Mouse (Mus musculus) ovary, adult 18-20 months (tissue): Measurements from ENCODE around the gene Glg1.
"Not testable (repeated sequence)": the region's sequence is repeated elsewhere in the genome, so short reads cannot be mapped to it uniquely, and the experiment has no call there.

Source experiments
- DNase-seq: peaks from one replicate; pipeline ENCODE4 v3.0.0; 2022; ENCODE audit warnings: low spot score, mixed read lengths

Glg1 gene

DNA sequence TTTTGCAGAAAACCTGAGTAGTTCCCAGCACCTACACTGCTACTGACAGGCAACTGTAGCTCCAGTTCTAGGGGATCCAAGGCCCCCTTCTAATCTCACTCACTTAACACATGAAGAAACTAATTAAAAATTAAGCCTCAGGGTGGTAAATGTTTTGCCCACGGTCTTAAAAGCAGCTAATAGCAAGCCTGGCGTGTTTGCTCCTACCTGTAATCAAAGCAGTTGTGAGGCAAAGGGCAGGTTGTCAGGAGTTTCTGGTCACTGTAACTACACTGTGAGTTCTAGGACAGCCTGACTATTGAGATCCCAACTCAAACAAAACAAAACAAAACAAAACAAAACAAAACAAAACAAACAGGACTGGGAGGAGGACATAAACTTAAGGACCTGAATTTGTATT lies 8.9 kb downstream of the Glg1 start:
- DNase-seq = no peak

DNA sequence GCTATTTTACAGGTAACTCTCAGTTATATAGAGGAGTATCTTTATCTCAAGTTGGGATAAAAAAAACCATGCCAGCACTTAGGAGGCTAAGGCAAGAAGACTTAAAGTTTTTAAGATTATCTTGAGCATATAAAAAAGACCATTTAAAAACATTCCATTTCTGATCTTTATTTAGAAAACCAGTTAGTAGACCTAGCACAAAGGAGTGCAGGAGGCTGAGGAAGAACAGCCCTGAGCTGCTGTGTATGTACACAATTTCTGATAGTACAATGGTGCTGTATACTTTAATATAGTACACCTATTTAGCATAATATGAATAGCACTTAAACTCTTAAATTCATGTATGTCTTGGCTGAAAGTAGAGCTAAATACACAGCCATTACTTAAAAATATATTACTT lies 10.9 kb downstream of the Glg1 start:
- DNase-seq = no peak

DNA sequence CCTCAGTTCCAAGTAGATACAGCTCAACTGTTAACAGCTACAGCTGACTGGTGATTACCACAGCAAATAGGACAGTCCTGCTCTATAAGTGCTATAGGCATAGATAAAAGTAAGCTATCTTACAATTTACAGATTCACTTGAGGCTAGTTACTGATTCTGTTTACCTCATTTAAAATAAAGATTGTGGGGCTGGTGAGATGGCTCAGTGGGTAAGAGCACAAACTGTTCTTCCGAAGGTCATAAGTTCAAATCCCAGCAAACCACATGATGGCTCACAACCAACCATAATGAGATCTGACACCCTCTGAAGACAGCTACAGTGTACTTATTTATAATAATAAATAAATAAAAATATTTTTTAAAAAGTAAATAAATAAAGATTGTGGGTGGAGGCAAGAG lies 12.2 kb downstream of the Glg1 start:
- not testable (repeated sequence) for DNase-seq

DNA sequence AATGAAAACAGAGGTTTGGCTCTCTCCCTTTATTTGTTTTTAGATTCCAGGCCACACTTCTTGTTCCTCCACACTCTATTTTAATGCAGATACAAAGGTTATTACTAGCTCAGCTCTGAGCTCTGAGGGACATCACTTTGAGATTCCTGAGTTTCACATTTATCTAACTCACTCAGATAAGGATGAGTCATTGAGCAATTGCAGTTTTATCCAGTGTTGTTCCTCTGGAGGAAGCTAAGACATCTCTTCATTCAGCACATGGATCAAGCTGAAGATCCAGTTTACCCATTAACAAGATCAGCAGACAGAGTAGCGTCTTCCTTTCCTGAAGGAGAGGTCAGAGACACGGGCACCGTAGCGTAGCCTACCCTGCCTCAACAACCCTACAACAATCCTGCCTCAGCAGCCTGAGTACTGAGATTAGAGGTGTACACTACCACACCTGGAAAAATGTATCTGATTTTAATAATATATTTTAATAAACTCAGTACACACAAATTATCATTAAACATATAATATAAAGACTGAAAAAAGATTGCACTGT lies 12.7 kb downstream of the Glg1 start:
- no peak for DNase-seq

GRCm38 (mm10) chr8:111237301-111237700 lies 21.7 kb downstream of the Glg1 start:
- no peak for DNase-seq

DNA sequence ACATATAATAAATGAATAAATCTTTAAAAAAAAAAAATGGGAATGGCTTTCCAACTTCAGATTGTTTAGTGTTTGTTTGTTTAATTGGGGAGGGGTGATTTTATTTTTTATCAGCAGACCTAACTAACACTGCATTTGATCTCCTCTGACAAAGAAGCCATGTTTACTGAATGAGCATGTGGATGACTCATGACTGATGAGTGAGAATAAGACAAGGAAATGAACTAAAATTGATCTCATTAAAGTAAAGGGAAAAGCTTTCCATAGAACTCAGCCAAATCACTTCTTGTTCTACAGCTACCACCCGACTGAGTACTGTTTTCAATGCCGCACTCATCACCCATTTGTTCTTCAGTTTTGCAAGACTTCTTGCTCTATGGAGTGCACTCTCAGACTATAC lies 25.3 kb downstream of the Glg1 start:
- no peak for DNase-seq

DNA sequence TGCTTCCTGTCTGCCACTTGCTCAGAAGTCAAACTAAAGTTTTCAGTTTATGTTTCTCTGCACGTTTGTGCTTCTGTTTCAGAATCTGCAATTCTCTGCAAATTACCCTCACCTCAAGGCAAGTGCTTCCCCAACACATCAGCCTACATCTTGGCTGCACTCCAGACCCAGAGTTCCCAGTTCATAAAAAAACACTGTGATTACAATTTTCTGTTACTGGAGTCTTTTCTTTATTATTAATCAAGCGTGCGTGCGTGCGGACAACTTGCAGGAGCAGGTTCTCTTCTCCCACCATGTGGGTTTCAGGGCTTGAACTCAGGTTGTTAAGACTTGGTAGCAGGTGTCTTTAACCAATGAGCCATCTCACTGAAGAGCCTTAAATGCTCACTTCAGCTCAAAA lies 34.9 kb downstream of the Glg1 start:
- DNase-seq = peak; percentile 31

DNA sequence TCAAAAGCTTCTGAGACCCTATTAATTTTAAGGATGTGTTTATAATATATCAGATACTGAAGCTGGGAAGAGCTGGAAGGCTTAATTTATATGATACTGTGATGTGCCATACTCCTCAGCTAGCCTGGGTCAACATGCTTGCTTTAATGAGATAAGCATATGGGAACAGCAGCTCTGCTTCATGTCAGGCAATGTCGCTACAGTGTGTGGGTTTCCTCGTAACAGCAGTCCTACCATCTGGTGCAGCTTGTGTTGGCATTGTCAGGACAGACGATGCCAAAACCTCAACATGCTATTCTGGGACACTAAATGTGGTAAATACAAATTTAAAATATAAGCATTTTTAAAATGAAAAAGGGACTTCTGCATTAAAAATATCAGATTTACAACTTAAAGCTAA lies 40.9 kb downstream of the Glg1 start:
- no peak for DNase-seq

GRCm38 (mm10) chr8:111213406-111213805 lies 45.6 kb downstream of the Glg1 start:
- DNase-seq = no peak

DNA sequence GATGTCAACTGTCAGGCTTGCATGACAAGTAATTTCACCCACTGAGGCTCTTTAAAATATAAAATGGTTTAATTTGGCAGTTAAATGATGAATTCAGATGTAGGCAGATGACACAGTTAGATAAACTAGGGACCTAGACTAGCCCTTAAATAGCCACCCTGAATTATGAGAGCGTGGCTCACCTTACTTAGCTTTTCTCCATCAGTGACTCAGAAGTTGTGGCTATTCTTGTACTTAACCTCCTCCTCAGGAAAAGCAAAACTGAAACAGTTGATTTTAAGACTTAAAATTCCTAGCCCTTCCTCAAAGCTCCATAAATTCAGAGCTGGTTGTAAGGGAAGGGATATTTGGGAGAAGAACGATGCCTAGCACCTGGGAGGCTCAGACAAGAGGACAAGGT lies 47.8 kb downstream of the Glg1 start:
- DNase-seq = no peak

- no peak for DNase-seq
Measured at GRCm38 (mm10) chr8:111209874-111210273, 49.1 kb downstream of the Glg1 start.

GRCm38 (mm10) chr8:111206321-111206720 lies 52.7 kb downstream of the Glg1 start:
- DNase-seq = no peak

GRCm38 (mm10) chr8:111205033-111205432 lies 54.0 kb downstream of the Glg1 start:
- no peak for DNase-seq

GRCm38 (mm10) chr8:111203341-111203740 lies 55.7 kb downstream of the Glg1 start:
- DNase-seq = no peak

DNA sequence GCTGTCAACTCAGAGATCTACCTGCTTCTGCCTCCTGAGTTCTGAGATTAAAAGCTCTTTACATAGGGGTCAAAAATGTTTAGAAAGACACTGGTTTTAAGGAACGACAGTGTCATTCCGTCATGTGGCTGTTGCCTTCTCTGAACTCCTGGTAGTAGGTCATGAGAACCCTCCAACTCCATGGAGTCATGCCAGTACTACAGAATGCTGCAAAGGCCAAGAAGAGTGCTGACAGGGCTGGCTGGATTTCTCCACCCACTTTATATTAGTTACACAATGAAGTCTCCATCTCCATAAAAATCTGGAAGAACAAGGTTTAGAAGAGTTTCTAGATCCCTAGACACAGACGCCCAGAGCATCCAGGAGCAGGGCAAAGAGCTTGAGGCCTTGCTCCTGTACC lies 61.0 kb downstream of the Glg1 start:
- DNase-seq = no peak

- DNase-seq = no peak
Measured at GRCm38 (mm10) chr8:111196181-111196580, 62.8 kb downstream of the Glg1 start.

DNA sequence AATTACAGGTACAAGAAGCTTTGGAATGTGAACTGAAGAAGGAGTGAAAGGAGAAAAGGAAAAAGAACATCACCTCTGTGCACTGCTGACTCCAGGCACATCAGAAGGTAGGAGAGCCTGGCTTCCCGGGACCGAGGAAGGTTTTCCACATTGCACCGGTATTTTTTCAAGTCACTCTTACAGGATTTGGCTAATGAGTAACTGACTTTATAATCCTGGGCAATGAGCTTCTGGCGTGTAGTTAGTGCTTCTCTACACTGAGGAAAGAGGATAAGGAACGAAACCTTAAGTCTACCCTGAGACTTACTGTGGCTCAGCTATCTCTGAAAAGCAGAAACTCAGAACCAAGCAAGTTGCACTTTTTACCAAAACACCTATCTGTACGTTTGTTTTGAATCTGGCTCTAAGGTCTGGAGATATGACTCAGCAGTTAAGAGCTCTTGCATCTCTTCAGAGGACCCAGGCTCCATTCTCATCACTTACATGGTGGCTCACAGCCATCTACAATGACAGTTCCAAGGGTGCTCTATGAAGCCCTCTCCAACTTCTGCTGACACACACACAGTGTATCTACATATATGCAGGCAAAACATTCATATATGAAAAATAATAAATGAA lies 70.3 kb downstream of the Glg1 start:
- DNase-seq = no peak

DNA sequence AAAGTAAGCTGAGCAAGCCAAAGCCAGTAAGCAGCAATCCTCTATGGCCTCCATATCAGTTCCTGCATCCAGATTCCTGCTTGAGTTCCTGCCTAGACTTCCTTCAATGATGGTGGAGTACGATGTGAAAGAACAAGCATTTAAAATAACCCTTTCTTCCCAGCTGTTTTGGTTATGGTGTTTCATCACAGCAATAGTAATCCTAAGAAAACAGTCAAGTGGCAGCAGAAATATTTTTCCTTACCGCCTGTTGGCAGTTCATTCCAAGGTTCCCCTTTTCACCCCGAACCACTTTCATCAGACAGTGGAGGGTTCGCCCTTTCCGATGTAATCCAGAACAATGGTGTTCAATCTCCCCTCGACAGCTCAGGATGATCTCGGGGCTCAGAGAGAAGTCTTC lies 71.5 kb downstream of the Glg1 start:
- no peak for DNase-seq

GRCm38 (mm10) chr8:111185472-111185947 lies 73.5 kb downstream of the Glg1 start:
- peak; percentile 56 for DNase-seq

GRCm38 (mm10) chr8:111171661-111172060 lies 87.4 kb downstream of the Glg1 start:
- DNase-seq = no peak

DNA sequence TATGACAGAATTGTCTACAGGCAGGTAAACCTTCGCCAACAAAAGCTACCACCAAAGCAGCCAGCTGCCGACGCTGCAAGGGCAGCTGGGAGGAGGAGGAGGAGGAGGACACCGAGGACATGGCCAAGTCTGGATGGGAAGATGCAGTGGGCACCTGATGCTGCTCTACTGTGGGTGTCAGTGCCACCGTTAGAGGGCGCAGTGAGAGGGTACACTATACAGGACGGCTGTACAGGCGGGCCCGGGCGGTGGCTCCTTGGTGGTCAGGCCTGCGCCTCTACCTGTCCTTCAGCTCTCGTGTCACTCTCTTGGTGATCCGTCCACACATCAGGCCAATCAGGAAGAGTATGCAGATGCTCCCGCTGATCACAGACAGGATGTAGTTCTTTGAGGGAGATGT lies 101.4 kb downstream of the Glg1 start:
- no peak for DNase-seq

DNA sequence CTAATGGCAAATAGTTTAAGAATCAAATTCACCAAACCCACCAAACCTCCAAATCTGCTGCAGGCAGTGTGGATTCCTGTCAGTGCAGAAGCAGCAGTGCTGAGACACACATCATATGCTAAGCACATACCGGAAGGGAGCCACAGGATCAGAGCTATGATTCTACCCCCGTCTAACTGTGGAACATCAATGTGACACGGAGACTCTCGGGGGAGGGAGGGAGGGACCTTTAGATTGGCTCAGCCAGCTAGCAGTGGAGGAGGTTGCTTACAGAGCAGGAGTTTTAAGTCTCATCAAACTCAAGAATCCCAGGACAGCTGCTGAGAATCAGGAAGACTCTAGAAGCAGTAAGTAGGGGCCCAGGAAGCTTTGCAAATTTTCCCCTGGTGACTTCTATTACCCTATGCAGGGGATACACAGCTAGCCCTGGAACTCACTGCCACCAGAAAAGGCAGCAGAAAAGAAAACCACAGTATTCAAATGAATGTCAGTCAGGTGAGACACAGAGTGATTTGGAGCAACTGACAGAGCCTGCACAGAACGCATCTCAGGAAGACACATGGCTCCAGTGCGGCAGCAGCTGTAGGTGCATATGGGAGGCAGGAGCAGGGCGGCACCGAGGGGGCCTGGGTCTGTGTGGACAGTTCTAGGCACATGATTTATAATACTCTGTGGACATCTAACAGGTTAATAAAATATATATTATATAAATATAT lies 103.1 kb downstream of the Glg1 start:
- DNase-seq = no peak

DNA sequence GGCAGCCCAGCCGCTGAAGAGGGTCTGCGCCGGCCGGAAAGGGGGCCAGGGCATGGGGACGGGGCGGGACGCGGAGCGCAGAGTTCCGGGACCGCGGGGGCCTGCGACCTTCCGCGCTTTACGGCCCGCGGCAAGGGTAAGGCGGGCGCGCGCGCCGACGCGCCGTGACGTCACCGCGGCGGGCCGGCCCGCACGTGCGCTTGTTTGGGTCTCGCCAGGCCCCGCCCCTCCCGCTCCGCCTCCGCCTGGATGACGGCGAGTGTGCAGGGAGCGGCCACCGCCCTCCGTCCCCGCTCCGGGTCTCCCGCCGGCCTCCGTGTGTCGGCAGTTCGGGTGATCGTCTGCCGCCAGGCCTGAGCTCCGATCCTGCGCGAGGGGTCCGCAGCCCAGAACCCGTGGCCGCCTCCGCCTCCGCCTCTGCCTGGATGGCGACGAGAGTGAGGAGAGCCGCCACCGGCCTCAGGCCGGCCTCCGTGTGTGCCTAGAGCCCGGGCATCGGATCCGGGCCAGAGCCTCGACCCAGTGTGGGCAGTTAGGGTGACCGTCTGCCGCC lies 113.5 kb downstream of the Glg1 start:
- DNase-seq = peak; percentile 89
